Mouse (Mus musculus) liver, embryonic 12.5 days (tissue): ENCODE measurements at regions not wholly inside any gene's neighbourhood (a gene's known extent, or its start where the extent isn't known, plus 50 kb on each side); places are given as distances from the start of the nearest gene placed in this dataset.

Experiments used
- ATAC-seq: fragments of 200-750 bp; cut with Nextera tagmentation; 2 replicates; pipeline ENCODE4 v1.8.0; 2017; ENCODE audit warnings: moderate number of reproducible peaks, mild to moderate bottlenecking, moderate library complexity
- H3K27ac ChIP-seq: fragments of 300-500 bp; sonication (generic); 2 replicates; pipeline ENCODE4 v1.5.1; 2016; ENCODE audit warnings: mild to moderate bottlenecking
- H3K27me3 ChIP-seq: fragments of 300-500 bp; sonication (generic); replicated peaks from 2 replicates; pipeline ENCODE4 v1.6.1; 2016; ENCODE audit warnings: mild to moderate bottlenecking, moderate library complexity
- H3K36me3 ChIP-seq: fragments of 300-500 bp; sonication (generic); 2 replicates; pipeline ENCODE4 v1.6.1; 2016; ENCODE audit warnings: mild to moderate bottlenecking, moderate library complexity
- H3K4me1 ChIP-seq: fragments of 300-500 bp; sonication (generic); 2 replicates; pipeline ENCODE4 v1.6.1; 2016
- H3K4me2 ChIP-seq: fragments of 300-500 bp; sonication (generic); 2 replicates; pipeline ENCODE4 v1.6.1; 2016; ENCODE audit warnings: mild to moderate bottlenecking, moderate library complexity
- H3K4me3 ChIP-seq: fragments of 300-500 bp; sonication (generic); 2 replicates; pipeline ENCODE4 v1.5.1; 2016; ENCODE audit warnings: mild to moderate bottlenecking, moderate library complexity
- H3K9ac ChIP-seq: fragments of 300-500 bp; sonication (generic); 2 replicates; pipeline ENCODE4 v1.6.1; 2016; ENCODE audit warnings: mild to moderate bottlenecking, moderate library complexity
- H3K9me3 ChIP-seq: fragments of 300-500 bp; sonication (generic); replicated peaks from 2 replicates; pipeline ENCODE4 v1.6.1; 2016; ENCODE audit warnings: mild to moderate bottlenecking, moderate library complexity
- WGBS: fragments of 180-500 bp; shearing (Covaris S2); methylation state at CpG from one replicate; pipeline ENCODE4 v1.1.7; 2016; ENCODE audit not compliant: insufficient replicate concordance; 5-methylcytosine and 5-hydroxymethylcytosine counted together

DNA sequence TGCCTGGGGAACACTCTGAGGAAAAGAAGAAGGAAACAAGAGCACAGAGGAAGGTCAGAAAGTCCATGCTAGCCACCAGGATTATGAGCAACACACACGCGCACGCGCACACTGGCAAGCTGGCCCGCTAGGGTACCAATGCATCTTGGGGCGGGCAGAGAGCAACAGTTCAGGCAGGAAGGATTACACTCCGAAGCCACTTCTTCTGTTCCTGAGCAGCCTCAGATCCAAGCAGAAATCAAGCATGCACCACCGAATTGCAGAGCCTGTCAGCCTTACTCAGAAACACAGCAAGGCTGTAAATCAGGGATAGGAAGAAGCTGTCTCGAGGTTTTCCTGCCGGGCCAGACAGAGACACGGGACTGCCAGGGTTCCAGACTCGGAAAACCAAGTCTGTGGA lies 615.8 kb upstream of the Adam5 start:
- Histone ChIP-seq H3K4me3 (no peak overlapping the region), H3K4me1 (peaks cover 11% of the 10 kb centered on the region), H3K36me3 (no peaks in the 10 kb centered on the region), H3K27me3 (peaks cover 33% of the 10 kb centered on the region), H3K9ac (no peak overlapping the region), H3K27ac (no peak overlapping the region), H3K4me2 (peak overlapping the region; percentile 13; the same call in 1 of the 2 replicates), H3K9me3 (no peaks in the 10 kb centered on the region)
- WGBS: 35% methylated on average over 12 of the region's 12 CpGs
- no peak for ATAC-seq

DNA sequence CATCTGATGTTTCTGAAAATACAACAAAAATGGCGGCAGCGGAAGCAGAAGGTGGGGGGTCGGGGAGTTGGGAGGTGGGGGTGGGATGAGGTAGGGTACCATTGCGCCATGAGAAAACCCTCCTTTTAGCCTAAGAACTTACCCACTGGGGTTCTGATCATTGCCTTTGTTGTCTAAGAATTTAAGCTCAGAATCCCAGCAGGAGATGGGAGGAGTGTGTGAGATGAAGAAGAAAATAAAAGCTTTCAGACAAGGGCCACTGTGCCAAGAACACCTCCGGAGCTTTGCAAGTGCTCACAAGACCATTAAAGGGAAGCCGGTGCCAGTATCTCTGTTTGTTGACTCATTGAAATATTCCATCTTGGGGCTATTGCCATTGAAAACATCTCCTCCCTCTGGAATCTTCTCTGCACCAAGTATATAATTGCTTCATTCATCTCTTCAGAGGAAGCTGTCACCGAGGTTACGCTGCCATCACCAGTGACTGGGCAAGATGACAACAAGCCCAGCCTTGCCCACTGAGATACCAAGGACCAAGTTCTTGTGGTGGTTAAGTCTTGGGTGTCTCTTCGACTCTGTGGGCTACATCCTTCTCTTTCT lies 614.0 kb upstream of the Adam5 start:
- H3K9me3 ChIP-seq: no peaks in the 10 kb centered on the region
- H3K4me3 ChIP-seq: no peak overlapping the region
- H3K27me3 ChIP-seq: peaks cover 33% of the 10 kb centered on the region
- no peak overlapping the region for H3K4me2 ChIP-seq
- no peak for ATAC-seq
- no peak overlapping the region for H3K27ac ChIP-seq
- no peaks in the 10 kb centered on the region for H3K36me3 ChIP-seq
- peaks cover 8% of the 10 kb centered on the region; the same call in 1 of the 2 replicates for H3K4me1 ChIP-seq
- no peak overlapping the region for H3K9ac ChIP-seq
- 70% methylated on average over 9 of the region's 9 CpGs for WGBS

DNA sequence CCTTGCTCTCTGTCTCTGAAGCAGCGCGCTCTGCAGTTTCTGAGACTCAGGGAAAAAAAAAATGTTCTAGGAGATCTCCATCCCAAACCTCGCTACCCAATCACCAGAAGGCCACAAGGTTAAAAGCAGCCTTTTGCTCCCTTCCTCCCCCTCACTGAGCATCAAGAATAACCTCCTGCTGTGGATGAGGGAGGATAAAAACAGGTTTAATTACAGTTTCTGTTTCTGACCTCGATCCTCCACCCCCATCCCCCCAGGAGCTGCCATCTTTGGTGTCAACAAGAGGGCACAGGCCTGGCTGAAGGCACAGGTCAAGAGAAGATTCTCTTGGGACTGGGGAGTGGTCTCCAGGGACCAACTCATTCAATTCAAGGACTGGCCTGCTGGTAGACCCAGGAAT lies 613.0 kb upstream of the Adam5 start:
- Histone ChIP-seq H3K4me3 (no peak overlapping the region), H3K27ac (no peak overlapping the region), H3K36me3 (no peaks in the 10 kb centered on the region), H3K27me3 (peaks cover 30% of the 10 kb centered on the region), H3K4me1 (peaks cover 8% of the 10 kb centered on the region; the same call in 1 of the 2 replicates), H3K4me2 (no peak overlapping the region), H3K9ac (no peak overlapping the region), H3K9me3 (no peaks in the 10 kb centered on the region)
- WGBS: 53% methylated on average over 4 of the region's 4 CpGs
- no peak for ATAC-seq

DNA sequence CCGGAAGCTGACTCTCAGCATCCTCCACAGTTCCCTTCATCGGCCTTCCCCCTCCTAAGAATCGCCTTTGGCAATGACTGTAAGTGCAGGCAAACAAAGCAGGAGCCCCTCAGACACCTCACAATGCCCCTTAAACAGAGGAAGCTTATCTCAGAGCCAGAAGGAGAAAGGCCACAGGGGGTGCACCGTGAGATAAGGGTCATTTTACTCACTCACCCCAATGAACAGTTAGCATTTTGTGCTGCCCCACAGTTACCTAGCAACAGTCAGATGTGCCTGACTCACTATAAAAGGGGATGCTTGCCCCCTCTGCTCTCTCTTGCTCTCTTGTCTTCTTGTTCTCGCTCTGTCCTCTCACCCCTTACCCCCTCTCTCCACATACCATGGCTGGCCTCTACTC lies 606.4 kb upstream of the Adam5 start:
- ATAC-seq: no peak
- WGBS: 15% methylated on average over 5 of the region's 5 CpGs
- no peaks in the 10 kb centered on the region for H3K36me3 ChIP-seq
- H3K4me1 ChIP-seq: peaks cover 19% of the 10 kb centered on the region
- H3K4me2 ChIP-seq: no peak overlapping the region
- H3K9ac ChIP-seq: no peak overlapping the region
- no peaks in the 10 kb centered on the region for H3K9me3 ChIP-seq
- no peak overlapping the region for H3K27ac ChIP-seq
- H3K27me3 ChIP-seq: no peaks in the 10 kb centered on the region
- H3K4me3 ChIP-seq: no peak overlapping the region

DNA sequence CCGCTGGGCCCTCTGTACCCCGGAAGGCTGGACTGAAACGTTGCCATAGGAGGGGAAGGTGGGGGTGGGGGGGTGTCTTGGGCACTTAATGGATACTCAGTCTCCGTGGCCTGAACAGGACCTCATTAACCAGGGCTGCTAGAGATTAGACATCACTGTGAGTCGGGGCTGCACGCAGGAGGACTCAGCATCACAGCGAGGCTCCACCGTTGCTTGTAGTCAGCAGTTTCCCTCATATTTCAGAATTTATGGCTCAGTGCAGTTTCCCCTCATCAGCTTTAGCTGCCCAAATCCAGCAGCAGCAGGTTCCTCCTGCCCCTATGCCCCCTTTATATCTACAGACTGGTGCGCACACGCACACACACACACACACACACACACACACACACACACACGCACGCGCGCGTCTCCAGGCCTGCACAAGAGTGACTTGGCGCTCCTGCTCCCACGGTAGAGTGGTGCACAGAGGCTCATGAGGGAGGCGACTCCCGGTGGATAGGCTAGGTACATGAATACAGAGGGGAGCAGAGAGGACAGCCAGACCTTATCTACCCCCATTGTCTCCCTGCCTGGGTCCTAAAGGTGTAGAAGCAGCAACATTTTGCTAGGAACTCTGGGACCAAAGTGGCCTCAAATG lies 605.8 kb upstream of the Adam5 start:
- H3K27me3 ChIP-seq: no peaks in the 10 kb centered on the region
- H3K4me1 ChIP-seq: peaks cover 19% of the 10 kb centered on the region
- no peak for ATAC-seq
- H3K36me3 ChIP-seq: no peaks in the 10 kb centered on the region
- no peak overlapping the region for H3K9ac ChIP-seq
- 51% methylated on average over 19 of the region's 19 CpGs for WGBS
- no peak overlapping the region for H3K27ac ChIP-seq
- no peak overlapping the region for H3K4me3 ChIP-seq
- no peak overlapping the region for H3K4me2 ChIP-seq
- no peaks in the 10 kb centered on the region for H3K9me3 ChIP-seq

DNA sequence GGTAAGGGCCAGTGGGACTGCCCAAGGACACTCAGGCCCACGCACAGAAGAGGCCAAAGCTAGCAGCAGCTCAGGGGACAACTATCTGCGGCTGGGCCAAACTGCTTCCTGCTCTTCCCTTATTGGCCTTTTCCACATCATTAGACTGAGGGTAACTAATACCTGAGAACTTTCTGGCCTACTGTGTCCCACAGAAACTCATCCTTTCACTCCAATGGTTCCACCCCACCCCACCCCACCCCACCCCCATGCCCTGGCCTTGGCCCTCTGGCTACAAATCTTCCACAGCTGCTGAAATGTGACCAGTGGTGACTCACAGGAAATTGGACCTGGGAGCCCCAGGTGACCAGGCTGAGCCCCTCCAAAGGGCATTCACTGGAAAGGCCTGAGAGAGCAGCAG lies 604.6 kb upstream of the Adam5 start:
- Histone ChIP-seq H3K9me3 (no peaks in the 10 kb centered on the region), H3K9ac (no peak overlapping the region), H3K36me3 (no peaks in the 10 kb centered on the region), H3K27me3 (no peaks in the 10 kb centered on the region), H3K4me3 (no peak overlapping the region), H3K4me2 (no peak overlapping the region), H3K27ac (no peak overlapping the region), H3K4me1 (peaks cover 19% of the 10 kb centered on the region)
- no peak; the same call in 1 of the 2 replicates for ATAC-seq
- 77% methylated on average over 2 of the region's 2 CpGs for WGBS

DNA sequence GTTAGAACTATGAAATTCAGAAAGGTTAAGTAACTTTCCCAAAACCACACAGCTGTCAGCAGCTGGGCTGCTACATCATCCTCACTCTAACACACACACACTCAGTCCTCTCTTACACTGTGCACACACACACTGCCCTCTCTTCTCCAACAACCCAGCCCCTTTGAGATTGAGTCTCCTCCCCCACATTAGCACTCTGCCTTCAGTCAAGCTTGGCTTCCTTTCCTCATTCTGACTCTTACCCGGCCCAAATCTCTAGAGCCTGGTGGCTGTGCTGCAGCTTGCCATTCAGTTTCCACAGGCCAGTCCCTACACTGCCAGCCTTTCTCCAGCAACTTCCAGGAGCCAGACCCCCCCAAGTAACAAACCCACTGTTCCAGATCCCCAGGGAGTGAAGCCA lies 602.0 kb upstream of the Adam5 start:
- no peak overlapping the region for H3K4me3 ChIP-seq
- no peak for ATAC-seq
- H3K4me2 ChIP-seq: no peak overlapping the region
- H3K4me1 ChIP-seq: peaks cover 26% of the 10 kb centered on the region
- H3K9me3 ChIP-seq: no peaks in the 10 kb centered on the region
- 57% methylated on average over 1 of the region's 1 CpGs for WGBS
- no peak overlapping the region for H3K9ac ChIP-seq
- no peaks in the 10 kb centered on the region for H3K27me3 ChIP-seq
- H3K36me3 ChIP-seq: no peaks in the 10 kb centered on the region
- no peak overlapping the region for H3K27ac ChIP-seq

DNA sequence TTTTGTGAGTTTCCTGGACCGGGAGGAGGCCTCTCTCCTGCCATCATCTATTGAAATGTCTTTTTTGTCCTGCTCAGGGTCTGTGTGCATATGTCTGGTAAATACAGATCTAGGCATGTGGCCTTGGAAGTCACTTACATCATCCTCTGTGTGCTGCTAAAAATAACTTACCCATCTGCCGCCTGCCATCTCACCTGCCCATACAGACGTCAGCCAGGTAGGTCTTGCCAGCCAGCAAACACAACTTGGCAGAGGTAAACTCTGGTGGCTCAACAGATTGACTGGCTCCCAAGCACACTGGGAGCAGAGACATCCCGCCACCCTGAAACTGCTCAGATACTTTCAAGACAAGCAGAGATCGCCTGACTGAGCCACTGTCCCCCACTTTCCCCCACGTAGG lies 597.3 kb upstream of the Adam5 start:
- Histone ChIP-seq H3K9me3 (no peaks in the 10 kb centered on the region), H3K9ac (no peak overlapping the region), H3K4me1 (peaks cover 6% of the 10 kb centered on the region; the same call in 1 of the 2 replicates), H3K27me3 (no peaks in the 10 kb centered on the region), H3K27ac (no peak overlapping the region), H3K36me3 (no peaks in the 10 kb centered on the region), H3K4me2 (no peak overlapping the region), H3K4me3 (no peak overlapping the region)
- ATAC-seq: no peak
- WGBS: 72% methylated on average over 6 of the region's 6 CpGs

DNA sequence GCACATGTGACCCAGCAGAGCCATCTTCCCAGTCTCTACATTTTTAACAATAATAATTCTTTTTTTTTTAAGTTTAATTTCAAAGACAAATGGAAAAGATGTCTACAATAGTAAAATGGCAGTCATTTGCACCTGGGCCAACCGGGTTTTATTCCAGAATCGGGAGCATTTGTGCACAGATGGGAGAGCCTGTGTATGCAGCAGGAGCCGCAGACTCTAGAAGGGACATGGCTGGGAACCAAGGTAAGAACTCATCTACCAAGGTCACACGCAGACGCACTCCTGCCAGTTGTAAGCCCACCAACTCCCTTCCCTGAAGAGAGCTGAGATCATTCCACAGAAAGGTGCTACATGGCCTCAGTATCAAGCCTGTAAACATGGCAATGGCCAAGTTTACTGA lies 586.4 kb upstream of the Adam5 start:
- H3K4me2 ChIP-seq: no peak overlapping the region
- no peaks in the 10 kb centered on the region for H3K4me1 ChIP-seq
- no peak for ATAC-seq
- H3K27ac ChIP-seq: no peak overlapping the region
- no peaks in the 10 kb centered on the region; the same call in 1 of the 2 replicates for H3K27me3 ChIP-seq
- H3K4me3 ChIP-seq: no peak overlapping the region
- no peaks in the 10 kb centered on the region for H3K9me3 ChIP-seq
- H3K36me3 ChIP-seq: no peaks in the 10 kb centered on the region
- WGBS: 69% methylated on average over 5 of the region's 5 CpGs
- no peak overlapping the region for H3K9ac ChIP-seq

DNA sequence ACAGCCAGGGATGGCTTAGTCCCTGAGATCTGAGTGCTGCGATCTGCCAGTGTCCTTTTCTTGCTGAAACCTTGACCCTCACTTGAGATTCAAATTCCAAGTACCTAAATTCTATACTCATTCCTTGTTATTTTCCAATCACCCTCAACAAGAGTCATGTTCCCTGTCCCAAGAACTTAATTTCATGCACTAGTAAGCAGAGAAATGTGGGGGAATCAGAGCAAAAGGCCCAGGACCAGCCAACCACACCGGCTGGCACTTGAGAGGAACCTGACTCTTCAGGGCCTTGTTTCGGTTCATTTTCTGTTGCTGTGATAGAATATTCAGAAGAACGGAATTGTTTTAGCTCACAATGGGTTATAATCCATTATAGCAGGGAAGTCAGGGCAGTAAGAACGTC lies 583.7 kb upstream of the Adam5 start:
- Histone ChIP-seq H3K4me1 (no peaks in the 10 kb centered on the region), H3K4me2 (no peak overlapping the region), H3K9me3 (no peaks in the 10 kb centered on the region), H3K9ac (no peak overlapping the region), H3K27me3 (no peaks in the 10 kb centered on the region; the same call in 1 of the 2 replicates), H3K27ac (no peak overlapping the region), H3K4me3 (no peak overlapping the region), H3K36me3 (no peaks in the 10 kb centered on the region)
- ATAC-seq: no peak
- 74% methylated on average over 5 of the region's 5 CpGs for WGBS

DNA sequence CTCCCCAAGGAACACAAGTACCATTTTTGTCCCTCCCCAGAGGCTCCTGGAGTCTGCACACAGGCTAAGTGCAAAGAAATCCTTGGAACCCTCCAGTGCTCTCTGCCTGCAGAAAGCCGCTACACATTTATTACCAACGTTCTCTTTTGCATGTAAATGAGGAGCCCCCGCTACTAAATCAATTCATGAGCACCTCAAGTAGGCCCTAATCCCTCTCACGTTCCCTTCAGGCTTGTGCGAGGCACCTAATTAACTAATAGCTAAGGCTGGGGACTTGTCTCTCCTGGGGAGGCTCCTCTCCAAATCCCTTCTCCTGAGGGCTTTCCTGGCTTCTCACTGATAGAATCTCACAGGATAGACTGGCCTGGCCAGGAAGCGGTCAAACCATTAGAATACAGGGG lies 568.6 kb upstream of the Adam5 start:
- Histone ChIP-seq H3K9ac (no peak overlapping the region), H3K4me1 (no peaks in the 10 kb centered on the region), H3K36me3 (no peaks in the 10 kb centered on the region), H3K27ac (no peak overlapping the region), H3K4me3 (no peak overlapping the region), H3K4me2 (no peak overlapping the region), H3K27me3 (0 out of 2 replicates have a peak, but pooled peaks cover 3% of the 10 kb centered on the region), H3K9me3 (no peaks in the 10 kb centered on the region)
- no peak for ATAC-seq
- WGBS: 43% methylated on average over 6 of the region's 6 CpGs

DNA sequence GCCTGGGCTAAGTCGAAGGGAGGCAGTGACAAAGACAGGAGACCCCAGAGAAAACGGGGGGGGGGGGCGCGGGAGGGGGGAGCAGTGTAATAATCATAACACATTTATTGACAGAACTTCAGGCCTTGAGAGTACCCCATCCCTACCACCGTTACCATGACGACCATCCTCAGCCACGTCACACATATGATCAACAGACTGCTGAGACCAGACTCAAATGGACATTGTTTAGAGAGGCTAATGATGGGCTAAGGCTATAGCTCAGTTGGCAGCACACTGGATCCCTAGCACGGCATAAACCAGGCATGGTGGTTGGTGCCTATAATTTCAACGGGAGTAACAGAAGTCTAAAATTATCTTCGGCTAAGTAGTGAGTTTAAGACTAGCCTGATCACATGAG lies 565.8 kb upstream of the Adam5 start:
- no peaks in the 10 kb centered on the region for H3K4me1 ChIP-seq
- no peak overlapping the region for H3K9ac ChIP-seq
- no peaks in the 10 kb centered on the region for H3K36me3 ChIP-seq
- no peaks in the 10 kb centered on the region for H3K27me3 ChIP-seq
- no peak for ATAC-seq
- WGBS: 57% methylated on average over 9 of the region's 10 CpGs
- no peak overlapping the region for H3K4me3 ChIP-seq
- no peaks in the 10 kb centered on the region for H3K9me3 ChIP-seq
- no peak overlapping the region for H3K27ac ChIP-seq
- no peak overlapping the region for H3K4me2 ChIP-seq
